Mouse (Mus musculus): ENCODE measurements around the gene Hist1h2bb.
"Not testable (repeated sequence)": the region's sequence is repeated elsewhere in the genome, so short reads cannot be mapped to it uniquely, and the experiment has no call there.

Gene Hist1h2bb

GRCm38 (mm10) chr13:23746201-23747080, at the start of gene Hist1h2bb:
Gene Hist1h2bb (plus strand): TSS chr13:23746734.
- peak; percentile 91 for DNase-seq (ENCODE audit: low read depth, low spot score)

GRCm38 (mm10) chr13:23697491-23698299, 48.8 kb upstream of the Hist1h2bb start:
- DNase-seq (ENCODE audit: low read depth, low spot score): peak; percentile 81

- peak; percentile 97 for DNase-seq (ENCODE audit: low read depth, low spot score)
These were observed 48.2 kb upstream of the Hist1h2bb start, which contains the start of gene Hist1h4c for GRCm38 (mm10) chr13:23698300-23698693. Gene Hist1h4c (minus strand): TSS chr13:23698454.

GRCm38 (mm10) chr13:23698996-23699395, 47.5 kb upstream of the Hist1h2bb start:
- DNase-seq (ENCODE audit: low read depth, low spot score): no peak

GRCm38 (mm10) chr13:23699767-23700166, 46.8 kb upstream of the Hist1h2bb start:
- no peak for DNase-seq (ENCODE audit: low read depth, low spot score)

GRCm38 (mm10) chr13:23700786-23701520, 45.6 kb upstream of the Hist1h2bb start:
- DNase-seq (ENCODE audit: low read depth, low spot score): peak; percentile 83

- no peak for DNase-seq (ENCODE audit: low read depth, low spot score)
These were observed 44.3 kb upstream of the Hist1h2bb start for GRCm38 (mm10) chr13:23702220-23702619.

GRCm38 (mm10) chr13:23702801-23703200, 43.7 kb upstream of the Hist1h2bb start:
- not testable (repeated sequence) for DNase-seq (ENCODE audit: low read depth, low spot score)

- DNase-seq (ENCODE audit: low read depth, low spot score): no peak
These were observed 40.7 kb upstream of the Hist1h2bb start for GRCm38 (mm10) chr13:23705751-23706356.

GRCm38 (mm10) chr13:23706771-23707170, 39.8 kb upstream of the Hist1h2bb start:
- no peak for DNase-seq (ENCODE audit: low read depth, low spot score)

GRCm38 (mm10) chr13:23708041-23708440, 38.5 kb upstream of the Hist1h2bb start:
- no peak for DNase-seq (ENCODE audit: low read depth, low spot score)

- no peak for DNase-seq (ENCODE audit: low read depth, low spot score)
These were observed 37.9 kb upstream of the Hist1h2bb start for GRCm38 (mm10) chr13:23708654-23709053.

GRCm38 (mm10) chr13:23709714-23710373, 36.7 kb upstream of the Hist1h2bb start:
- no peak for DNase-seq (ENCODE audit: low read depth, low spot score)

- peak; percentile 83 for DNase-seq (ENCODE audit: low read depth, low spot score)
These were observed 36.0 kb upstream of the Hist1h2bb start, which contains the start of gene Hfe for GRCm38 (mm10) chr13:23710374-23711089. Gene Hfe (minus strand): TSS chr13:23710854.

GRCm38 (mm10) chr13:23716261-23717042, 30.1 kb upstream of the Hist1h2bb start:
- DNase-seq (ENCODE audit: low read depth, low spot score): no peak

- DNase-seq (ENCODE audit: low read depth, low spot score): no peak
These were observed 29.4 kb upstream of the Hist1h2bb start for GRCm38 (mm10) chr13:23717176-23717575.

- DNase-seq (ENCODE audit: low read depth, low spot score): not testable (repeated sequence)
These were observed 28.8 kb upstream of the Hist1h2bb start for GRCm38 (mm10) chr13:23717593-23718245.

GRCm38 (mm10) chr13:23724239-23724638, 22.3 kb upstream of the Hist1h2bb start:
- no peak for DNase-seq (ENCODE audit: low read depth, low spot score)

- no peak for DNase-seq (ENCODE audit: low read depth, low spot score)
These were observed 21.3 kb upstream of the Hist1h2bb start for GRCm38 (mm10) chr13:23725213-23725612.

All from CD4-positive helper T cell, adult 2 months (primary cell).